Mouse (Mus musculus) kidney, adult 2 months (tissue): ENCODE measurements at regions not wholly inside any gene's neighbourhood (a gene's known extent, or its start where the extent isn't known, plus 50 kb on each side); places are given as distances from the start of the nearest gene placed in this dataset.

ENCODE experiments used
- CTCF ChIP-seq: fragments of 200-500 bp; conservative IDR thresholded peaks from 2 replicates; pipeline ENCODE4 v1.5.1; 2011; ENCODE audit warnings: low read depth, mild to moderate bottlenecking, control low read depth, low read length, moderate library complexity, mixed read lengths; ENCODE audit not compliant: insufficient read depth, insufficient read length
- POLR2A ChIP-seq: fragments of 200-500 bp; IDR thresholded peaks from one replicate; pipeline ENCODE4 v1.6.1; 2011; ENCODE audit warnings: low read depth, low read length, control low read depth

GRCm38 (mm10) chr8:103467536-103468160 is 633.8 kb upstream of the Cdh5 start:
- TF ChIP-seq POLR2A (no peak), CTCF (no peak)
